Mouse (Mus musculus) bone marrow macrophage, adult 2 months (primary cell): ENCODE data around the gene Plxdc2.

Source experiments
- CTCF ChIP-seq: IDR thresholded peaks from 2 replicates; pipeline ENCODE4 v1.5.1; 2012; ENCODE audit warnings: low read depth, mild to moderate bottlenecking, low read length, moderate library complexity
- POLR2A ChIP-seq: IDR thresholded peaks from 2 replicates; pipeline ENCODE4 v1.6.1; 2012; ENCODE audit warnings: mild to moderate bottlenecking, low read depth, low read length, borderline replicate concordance

DNA sequence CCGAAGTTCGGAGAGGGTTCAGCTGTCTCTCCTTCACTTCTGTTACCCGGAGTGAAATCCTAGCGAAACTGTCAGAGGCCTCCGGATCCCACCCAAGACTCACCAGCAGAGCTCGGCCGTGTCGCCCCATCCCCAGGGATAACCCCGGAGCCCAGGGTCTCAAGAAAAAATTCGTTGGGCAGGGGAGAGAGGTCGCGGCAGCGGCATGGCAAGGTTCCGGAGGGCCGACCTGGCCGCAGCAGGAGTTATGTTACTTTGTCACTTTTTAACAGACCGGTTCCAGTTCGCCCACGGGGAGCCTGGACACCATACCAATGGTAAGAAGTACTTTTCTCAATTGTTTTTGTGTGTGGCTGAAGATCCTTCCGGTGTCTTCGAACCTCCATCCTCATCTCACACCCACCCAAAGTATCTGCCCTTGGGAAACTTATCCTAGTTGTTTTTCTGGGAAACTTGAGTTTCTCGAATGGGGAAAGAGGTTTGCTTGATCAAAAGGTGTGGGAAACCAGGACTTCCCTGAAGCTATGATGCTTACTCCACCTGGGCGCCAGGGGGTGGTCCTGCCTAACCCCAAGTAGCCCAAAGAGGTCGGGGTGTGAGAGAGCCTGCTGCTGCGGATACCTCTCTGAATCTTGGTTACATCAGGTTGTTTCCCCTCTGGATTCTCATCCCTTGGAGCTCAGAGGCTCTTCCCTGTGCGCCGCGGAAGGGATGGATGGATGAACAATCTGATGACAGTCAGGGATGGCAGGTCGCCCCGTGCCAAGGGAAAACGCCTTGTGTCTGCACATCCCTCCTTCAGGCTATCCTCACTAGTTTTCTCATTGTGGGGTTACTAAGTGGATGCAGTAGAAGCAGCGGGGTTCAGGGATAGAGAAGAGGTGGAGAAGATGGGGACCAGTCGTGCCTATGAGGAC lies 1.1 kb downstream of the Plxdc2 start:
- no peak for TF ChIP-seq CTCF
- TF ChIP-seq POLR2A = no peak
